Mouse (Mus musculus): ENCODE data around the gene Ncam1. TPM values are rescaled to one million over a fixed set of nuclear protein-coding genes. Genes with fewer than 3 reads are reported as not detected.

The Ncam1 gene
- total RNA-seq, 2 experiments from 2014 or later: 10.9 to 12.0 TPM

DNA sequence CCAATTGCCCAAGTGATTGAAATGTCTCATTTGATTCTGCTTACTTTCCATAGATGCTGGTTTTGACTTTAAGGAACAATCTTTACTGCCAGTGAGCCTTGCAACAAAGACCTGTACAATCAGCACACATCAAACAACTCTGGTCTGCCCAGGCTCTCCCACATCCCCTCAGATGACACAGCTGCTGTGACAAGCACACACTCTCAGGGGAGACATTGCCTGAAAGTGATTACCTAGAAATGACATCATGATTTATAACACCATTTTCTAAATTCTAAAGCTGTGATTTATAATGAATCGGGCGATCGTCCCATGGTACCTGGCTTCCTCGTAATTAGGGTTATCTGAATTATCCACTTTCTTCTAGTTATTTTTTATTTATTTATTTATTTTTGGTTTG lies 42.0 kb downstream of the Ncam1 start:
- ATAC-seq (ENCODE audit: poor library complexity, severe bottlenecking): no peak

DNA sequence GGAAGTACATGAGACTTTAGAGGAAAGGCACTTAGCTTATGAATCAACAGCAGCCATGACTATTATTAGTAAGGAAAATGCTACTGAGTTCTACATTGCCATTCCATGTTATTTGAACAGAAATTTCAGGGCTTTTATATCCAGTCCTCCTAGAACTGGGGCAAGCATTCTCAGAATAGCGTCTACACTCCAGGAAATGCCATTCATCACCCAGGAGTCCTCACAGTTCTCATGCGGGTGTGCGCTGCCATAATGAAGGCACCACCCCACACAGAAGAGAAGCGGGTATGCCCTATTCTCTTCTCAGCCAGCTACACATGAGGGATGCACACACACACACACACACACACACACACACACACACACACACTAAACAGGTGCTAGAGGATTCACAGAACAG lies 43.5 kb downstream of the Ncam1 start:
- ATAC-seq (ENCODE audit: poor library complexity, severe bottlenecking): no peak

DNA sequence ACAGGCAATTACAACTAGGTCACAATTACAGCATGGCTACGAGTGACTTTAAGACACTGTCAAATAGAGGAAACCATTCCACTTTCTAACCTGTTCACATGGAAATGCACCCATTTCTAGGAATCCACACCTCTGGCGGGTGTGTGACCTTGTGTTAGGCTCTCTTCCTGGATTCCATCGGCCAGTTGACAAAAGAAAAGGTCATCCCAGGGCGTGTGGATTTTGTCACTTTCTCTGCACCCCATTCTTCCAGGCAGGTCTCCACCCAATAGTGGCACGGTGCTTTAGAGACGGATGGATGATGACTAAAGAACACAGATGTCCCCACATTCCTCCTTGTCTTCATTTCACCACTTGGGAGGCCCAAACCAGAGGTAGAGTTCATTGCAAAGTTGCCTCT lies 47.3 kb downstream of the Ncam1 start:
- ATAC-seq (ENCODE audit: poor library complexity, severe bottlenecking): no peak

DNA sequence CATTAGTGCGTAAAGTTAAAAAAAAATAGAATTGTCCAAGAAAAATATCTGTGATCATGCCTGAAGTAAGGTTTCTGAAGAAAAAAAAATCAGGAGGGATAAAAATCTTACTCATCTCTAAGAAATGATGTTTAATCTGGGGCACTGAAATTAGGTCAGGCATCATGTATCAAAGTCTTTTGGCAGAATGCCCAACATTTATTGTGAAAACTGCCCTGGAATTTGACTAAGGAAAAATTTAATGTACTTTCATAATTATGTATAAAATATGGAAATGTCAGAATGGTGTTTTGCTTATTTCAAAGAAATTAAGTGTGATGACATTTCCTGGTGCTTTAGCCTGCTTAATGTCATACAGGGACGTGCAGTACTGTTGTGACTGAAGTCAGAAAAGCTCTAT lies 52.5 kb downstream of the Ncam1 start:
- no peak for ATAC-seq (ENCODE audit: poor library complexity, severe bottlenecking)

DNA sequence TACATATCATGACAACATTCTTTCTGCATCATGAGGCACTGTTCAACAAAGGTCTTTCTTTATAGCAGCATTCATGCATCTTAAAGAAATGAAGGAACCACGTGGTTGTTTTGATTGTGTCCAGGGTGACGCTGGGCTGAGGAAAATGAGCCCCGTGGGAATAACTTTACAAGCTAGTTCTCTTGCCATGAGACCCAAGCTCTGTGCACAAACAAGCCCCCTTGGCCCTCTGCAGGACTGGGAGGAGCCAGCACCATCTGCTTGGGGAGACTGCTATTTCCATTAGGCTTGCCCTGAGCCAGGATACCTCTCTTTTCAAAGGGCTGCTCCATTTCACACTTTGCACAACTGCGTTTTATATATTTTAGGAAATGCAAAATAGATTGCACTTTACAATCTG lies 53.0 kb downstream of the Ncam1 start:
- no peak for ATAC-seq (ENCODE audit: poor library complexity, severe bottlenecking)

DNA sequence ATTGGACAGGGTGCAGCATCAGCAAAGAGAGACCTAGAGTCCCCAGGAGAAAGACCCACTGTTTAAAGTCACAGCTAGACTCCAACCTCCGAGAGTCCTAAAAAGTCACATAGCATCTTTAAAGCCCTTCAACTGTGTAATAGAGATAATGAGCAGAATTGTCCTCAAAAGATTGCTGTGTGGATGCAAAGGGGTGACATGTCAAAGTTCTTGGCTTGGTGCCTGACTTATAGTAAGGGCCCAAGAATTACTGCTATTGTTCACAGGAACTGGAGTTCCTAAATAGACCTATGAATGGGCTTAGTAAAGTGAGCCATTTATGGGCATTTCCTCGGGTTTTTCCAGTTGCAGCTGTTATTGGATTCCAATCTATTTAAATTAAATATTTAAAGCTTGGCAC lies 54.4 kb downstream of the Ncam1 start:
- ATAC-seq (ENCODE audit: poor library complexity, severe bottlenecking): no peak

DNA sequence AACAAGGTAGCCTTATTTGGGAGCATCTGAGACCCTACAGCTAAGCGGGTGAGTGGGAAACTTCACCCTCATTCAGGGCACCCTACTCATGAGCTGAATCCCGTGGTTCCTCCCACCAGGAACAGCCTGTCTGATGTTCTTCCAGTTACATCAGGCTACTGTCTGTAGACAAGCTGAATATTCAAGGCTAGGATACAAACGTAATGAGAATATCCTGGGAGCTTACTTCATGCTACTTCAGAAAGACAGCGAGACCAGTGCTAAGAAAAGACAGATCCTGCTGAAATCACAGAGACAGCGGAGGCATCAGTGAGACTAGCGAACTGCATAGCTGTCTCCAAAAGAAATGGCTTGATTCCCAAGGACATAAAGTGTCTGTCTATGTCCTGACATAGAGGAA lies 58.8 kb downstream of the Ncam1 start:
- ATAC-seq (ENCODE audit: poor library complexity, severe bottlenecking): no peak

DNA sequence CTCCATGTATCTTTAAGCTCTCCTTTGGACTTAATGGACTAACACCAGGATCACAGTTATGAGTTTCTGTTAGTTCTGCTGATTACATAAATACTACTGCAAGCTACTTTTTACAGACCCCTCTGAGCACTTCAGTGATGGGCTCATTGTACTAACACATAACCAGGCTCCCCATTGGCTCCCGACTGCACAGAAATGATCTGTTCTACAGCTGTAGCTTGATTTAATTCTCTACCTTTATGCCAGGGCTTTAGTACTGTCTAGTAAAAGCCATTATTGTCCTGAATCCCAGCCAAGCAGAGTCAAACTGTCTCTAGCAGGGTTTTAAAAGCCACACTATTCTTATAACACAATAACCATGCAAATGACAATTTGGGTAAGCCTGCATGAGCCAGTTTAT lies 60.2 kb downstream of the Ncam1 start:
- no peak for ATAC-seq (ENCODE audit: poor library complexity, severe bottlenecking)

DNA sequence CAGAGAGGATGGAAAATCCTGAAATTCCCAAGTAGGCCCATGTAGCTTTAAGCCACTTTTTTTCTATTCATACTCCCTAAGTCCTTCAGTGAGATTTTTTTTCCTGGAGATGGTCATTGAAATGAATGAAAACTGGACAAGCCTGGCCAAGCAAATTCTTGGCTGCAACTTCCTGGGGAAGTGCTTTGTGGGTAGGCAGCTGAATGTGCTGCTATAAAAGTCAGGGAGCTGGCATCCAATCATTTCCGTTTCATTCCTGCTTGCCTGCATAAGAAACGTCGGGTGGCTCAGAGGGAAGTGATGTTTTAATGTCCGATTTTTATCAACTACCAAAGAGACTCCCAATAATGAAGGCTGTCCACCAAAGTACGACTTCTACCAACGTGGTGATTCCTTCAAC lies 61.6 kb downstream of the Ncam1 start:
- no peak for ATAC-seq (ENCODE audit: poor library complexity, severe bottlenecking)

DNA sequence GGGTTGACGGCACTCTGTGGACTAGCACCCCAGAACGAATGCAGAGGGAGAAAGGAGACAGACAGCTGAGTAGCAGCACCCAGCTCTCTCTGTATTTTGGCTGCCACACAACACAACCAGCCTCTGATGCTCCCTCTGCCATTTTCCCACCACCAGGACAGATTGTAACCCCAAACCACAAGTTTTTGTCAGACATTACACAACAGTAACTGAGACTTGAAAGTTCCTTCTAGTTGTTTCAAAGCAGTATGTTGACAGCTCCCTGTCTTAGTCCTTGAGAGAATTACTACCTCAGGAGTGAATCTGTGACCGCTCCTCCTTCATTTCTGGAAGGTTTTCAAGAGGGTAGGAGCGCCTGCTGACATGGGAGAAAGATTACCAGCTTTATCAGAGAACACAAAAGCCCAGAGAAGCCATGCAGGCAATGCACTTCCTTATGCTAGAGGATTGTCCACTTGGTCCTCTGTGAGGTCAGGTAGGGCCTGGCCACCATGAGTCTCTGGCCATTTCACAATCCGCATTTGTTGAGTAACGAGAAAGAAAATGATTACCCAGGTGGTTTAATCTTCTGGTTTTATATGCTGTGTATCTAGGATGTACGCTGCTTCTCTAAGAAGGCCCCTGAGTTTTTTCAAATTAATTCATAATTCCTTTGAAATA lies 64.2 kb downstream of the Ncam1 start:
- ATAC-seq (ENCODE audit: poor library complexity, severe bottlenecking): peak; percentile 80

DNA sequence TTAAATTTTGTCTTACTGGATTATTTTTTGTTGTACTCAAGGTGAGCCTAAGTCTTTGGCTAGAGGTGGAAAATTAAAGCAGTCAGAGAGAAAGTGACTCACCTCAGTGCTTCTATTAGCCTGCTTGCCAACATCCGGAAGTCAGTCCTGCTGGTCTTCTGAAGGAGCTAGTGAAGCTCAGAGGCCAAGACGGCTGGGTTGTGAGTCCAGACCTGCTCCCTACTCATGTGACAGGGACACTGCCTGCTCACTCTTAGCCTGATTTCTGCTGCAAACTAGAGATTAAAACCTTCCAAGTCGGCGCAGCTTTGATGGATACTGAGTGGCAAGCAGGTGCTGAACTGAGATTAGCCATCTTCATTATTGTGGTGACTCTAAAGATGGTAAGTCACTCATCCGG lies 65.0 kb downstream of the Ncam1 start:
- ATAC-seq (ENCODE audit: poor library complexity, severe bottlenecking): no peak

DNA sequence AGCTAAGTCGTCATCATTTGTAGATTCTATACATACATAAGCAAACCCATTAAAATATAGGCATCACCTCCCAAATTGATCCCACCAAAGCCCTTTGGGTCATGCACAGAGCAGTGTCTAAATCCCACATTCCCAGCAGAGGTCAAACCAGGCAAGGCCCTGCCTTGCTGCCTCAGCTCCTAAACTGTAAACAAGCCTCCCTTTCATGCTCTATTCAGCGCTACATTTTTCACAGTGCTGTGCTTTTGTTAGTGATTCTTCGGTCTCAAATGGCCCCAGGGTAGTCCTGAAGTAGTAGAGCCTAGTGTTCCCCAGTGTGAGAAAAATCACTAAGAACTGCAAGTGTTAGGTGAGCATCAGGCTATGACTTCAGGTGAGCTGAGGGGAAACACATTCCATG lies 69.2 kb downstream of the Ncam1 start:
- no peak for ATAC-seq (ENCODE audit: poor library complexity, severe bottlenecking)

DNA sequence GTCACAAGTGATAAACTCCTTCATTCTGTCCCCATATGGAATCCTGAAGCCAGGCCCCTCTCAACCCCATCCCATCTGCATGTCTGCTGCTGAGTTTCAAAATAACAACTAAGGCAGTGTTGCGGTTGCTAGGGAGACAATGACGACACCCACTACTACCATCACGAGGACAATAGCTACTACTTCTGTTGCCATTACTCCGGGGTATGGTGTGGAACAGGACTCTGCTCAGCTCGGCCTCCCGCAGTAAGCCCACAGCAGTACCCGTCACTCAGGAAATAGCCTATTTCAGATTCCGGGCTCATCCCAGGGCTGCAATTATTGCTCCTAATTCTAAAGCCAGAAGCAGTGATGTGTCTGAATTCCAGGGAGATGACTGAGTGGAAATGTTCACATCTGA lies 70.5 kb downstream of the Ncam1 start:
- no peak for ATAC-seq (ENCODE audit: poor library complexity, severe bottlenecking)

DNA sequence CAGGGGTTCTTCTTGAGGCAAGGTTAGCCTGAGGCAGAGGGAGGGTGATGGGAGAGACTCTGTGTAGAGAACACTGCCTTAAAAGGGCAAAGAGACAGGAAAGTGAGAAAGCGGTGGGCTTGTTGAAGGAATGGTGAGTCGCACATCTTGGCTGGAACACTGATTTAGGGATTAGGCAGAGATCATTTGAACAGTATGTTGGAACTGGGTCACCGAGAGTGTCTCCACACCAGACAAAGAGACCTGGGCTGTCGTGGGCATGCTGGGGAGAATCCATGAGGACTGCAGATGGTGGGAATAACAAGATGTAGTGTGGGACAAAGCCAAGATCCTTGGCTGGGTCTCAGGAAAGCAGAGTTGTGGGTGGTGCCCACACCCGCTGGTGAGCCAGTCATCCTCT lies 76.0 kb downstream of the Ncam1 start:
- ATAC-seq (ENCODE audit: poor library complexity, severe bottlenecking): no peak

DNA sequence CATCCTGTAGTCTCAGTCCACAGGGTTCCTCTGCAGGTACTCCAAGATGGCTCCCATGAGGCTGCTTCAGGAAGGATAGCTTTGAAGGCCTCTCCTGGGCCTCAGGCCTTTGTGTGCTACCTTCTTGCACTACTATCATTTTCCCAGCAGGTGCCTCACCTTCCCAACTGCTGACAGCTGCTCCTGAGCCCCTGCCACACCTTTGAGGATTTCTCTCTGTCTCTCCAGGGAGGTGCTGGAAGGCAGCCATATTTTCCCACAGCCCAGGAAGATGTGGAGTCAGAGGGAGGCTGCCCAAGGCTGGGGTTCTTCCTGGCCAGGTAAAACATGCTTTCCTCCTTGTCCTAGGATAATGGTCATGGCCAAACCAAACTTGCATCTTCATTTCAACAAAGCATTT lies 83.6 kb downstream of the Ncam1 start:
- ATAC-seq (ENCODE audit: poor library complexity, severe bottlenecking): no peak

DNA sequence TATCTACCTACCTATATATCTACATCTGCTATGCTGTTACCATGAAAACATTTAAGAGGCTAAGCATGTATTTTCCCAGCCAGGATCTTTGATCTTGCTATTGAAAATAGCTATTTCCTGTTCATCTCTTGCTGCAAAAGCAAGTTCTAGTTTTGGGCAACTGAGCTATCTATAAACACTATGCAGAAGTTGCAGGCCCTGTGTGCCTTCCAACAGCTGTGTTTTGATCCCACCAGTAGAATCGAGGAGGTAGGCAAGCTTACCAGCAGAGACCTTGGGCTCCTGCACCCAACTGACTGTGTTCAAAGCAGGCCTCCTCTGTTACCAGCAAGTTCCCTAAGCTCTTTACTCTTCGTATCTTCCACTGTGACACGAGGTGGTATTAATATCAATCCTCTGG lies 84.6 kb downstream of the Ncam1 start:
- no peak for ATAC-seq (ENCODE audit: poor library complexity, severe bottlenecking)

DNA sequence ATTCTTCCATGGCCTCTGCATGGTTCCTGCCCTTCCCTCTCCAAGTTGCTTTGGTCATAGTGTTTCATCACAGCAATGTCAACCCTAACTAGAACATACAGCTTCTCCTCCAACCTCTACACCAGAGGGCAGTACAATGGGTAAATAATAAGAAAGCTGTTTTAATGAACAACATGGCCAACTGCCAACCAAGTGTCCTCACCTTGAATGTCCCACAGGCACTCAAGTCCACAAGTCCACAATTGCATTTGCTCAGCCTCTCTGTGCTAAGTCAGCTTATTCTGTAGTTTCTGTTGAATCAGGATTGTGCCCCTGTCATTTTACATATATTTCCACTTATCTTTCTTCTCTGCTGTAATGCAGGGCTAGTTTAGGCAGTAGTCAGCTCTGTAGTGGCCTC lies 91.1 kb downstream of the Ncam1 start:
- no peak for ATAC-seq (ENCODE audit: poor library complexity, severe bottlenecking)

DNA sequence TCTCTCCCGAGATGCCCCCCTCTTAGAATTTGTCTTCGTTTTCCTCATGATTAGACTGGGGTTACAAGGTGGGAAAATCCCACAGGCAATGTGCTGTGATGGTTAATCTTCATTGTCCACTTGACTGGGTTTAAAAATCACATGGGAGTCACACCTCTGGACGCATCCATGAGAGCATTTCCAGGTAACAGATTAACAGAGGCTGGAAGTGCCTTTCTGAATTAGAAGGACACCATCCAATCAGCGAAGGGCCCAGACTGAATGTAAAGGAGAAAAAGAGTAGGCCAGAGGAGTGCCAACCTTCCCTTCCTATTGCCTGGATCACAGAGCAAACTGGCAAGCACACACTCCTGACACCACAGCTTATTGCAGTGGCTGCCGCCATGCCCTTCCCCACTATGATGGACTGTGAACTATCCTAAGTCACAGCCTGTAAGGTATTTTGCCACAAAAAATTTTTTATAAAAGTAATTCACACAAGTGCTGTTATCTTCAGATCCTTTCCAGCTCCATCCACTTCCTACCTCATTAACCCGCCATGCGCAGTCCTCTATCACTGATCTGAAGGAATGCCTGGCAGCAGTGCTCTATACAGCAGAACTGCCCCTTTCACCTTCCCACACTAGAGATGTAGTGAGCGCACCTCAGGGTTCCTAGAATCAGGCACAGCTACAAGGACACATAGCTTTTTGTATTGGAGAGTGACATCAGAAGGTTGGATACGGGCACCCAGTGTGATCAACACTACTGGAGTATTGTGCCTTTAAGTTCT lies 94.3 kb downstream of the Ncam1 start:
- no peak for ATAC-seq (ENCODE audit: poor library complexity, severe bottlenecking)

DNA sequence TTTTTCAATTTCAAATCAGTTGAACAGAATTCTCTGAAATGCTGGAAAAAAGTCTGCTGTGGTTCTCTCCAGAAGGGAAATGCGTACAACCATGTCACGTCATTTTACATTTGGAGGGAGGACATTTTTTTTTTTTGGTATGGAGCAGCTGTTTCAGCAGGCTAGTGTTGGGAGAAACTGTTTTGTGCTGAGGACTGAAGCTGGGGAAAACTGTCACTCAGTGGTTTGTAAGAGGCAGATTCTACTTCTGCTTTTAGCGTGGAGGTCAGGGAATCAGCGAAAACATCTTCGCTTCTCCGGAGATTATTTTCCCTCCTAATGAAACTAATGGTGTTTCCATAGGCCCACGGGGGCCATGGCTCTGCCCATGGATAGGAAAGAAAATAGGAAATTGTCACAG lies 103.4 kb downstream of the Ncam1 start:
- ATAC-seq (ENCODE audit: poor library complexity, severe bottlenecking): no peak

DNA sequence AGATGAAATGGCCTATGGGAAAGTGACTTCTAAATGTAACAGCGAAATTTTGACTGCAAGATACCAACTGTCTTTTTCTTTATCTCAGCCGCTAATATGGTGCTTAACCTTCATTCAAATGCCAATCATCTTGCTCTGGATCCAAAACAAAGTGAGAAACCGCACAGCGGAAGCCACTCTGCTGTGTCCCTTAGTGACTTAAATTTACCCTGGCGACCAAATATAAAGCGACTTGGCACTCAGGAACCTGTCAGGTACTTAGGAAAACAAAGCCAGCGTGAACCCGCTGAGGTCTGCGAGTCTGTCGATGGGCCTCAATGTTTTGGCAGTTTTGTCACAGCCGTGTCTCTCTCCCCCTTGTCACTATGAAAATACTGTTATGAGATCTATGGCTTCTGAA lies 105.9 kb downstream of the Ncam1 start:
- ATAC-seq (ENCODE audit: poor library complexity, severe bottlenecking): no peak

DNA sequence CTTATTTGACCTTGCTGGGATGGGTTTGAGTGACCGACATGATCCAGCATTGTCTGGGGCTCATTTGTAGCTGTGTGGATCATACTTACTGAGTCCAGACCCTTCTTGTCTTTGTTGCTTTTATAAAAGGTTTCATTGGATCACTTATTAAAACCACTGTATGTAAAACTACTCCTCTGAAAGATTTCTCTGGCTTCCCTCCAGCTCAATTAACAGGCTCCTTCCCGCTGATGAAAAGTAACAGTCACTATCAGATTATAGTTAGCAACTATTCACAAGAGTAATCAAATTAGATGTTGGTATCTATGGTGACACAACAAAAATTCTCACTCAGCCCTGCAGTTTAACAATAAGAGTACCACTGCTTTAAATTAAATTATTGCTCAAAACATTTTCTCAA lies 107.4 kb downstream of the Ncam1 start:
- no peak for ATAC-seq (ENCODE audit: poor library complexity, severe bottlenecking)

DNA sequence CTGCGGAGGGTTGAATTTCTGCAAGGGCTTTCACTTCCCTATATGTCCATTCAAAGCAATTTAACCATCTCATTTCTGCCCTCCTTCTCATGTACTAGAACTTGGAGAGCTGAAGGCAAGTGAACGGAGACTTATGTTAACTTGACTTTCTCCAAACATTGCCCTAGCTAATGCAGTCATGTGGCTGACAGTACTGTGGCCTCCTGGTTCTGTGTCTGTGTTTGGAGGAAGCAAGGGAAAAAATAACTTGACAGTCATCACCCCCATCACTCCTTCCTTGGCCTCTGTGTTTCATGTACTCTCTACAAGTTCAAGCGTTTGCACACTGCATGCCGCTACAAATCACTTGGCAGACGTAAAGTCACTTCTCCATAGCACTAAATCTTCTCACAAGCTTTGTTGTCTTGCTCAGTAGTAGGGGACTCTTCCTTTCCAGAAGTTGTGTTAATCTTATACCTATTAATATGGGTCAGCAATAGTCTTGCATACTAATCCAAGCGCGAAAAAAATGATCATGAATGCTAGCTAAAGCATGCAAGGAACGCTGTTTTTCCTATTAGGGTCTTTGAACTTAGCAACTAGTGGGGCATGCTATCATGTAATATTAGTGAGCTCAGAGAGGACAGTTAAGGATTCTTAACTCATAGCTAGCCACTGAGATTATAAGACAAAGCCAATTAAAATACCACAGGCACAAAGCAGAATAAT lies 115.0 kb downstream of the Ncam1 start:
- no peak for ATAC-seq (ENCODE audit: poor library complexity, severe bottlenecking)

Measured in megakaryocyte, adult 5-6 weeks (primary cell).